Mouse (Mus musculus) midbrain, postnatal 0 days (tissue): ENCODE results near the gene Nos1. TPM values are rescaled to one million over a fixed set of nuclear protein-coding genes. Genes with fewer than 3 reads are reported as not detected.

Experiments used
- ATAC-seq: fragments of 200-750 bp; cut with Nextera tagmentation; 2 replicates; pipeline ENCODE4 v1.8.0; 2017; ENCODE audit warnings: moderate number of reproducible peaks, mild to moderate bottlenecking, moderate TSS enrichment, moderate library complexity; ENCODE audit not compliant: low FRiP score
- DNase-seq: peaks from one replicate; pipeline ENCODE4 v3.0.0-alpha.2; 2015; ENCODE audit warnings: low spot score
- H3K27ac ChIP-seq: fragments of 300-500 bp; sonication (generic); 2 replicates; pipeline ENCODE4 v1.5.1; 2014; ENCODE audit warnings: low read depth, mild to moderate bottlenecking, low read length, mixed read lengths
- H3K27me3 ChIP-seq: fragments of 300-500 bp; sonication (generic); 2 replicates; pipeline ENCODE4 v1.6.1; 2014; ENCODE audit warnings: low read length, control low read depth, mixed read lengths; ENCODE audit not compliant: insufficient read depth
- H3K36me3 ChIP-seq: fragments of 300-500 bp; sonication (generic); 2 replicates; pipeline ENCODE4 v1.6.1; 2014; ENCODE audit warnings: low read length, control low read depth, mixed read lengths; ENCODE audit not compliant: insufficient read depth
- H3K4me1 ChIP-seq: fragments of 300-500 bp; sonication (generic); 2 replicates; pipeline ENCODE4 v1.6.1; 2014; ENCODE audit warnings: mild to moderate bottlenecking, control low read depth, antibody characterized with exemption, low read length, mixed read lengths; ENCODE audit not compliant: insufficient read depth
- H3K4me2 ChIP-seq: fragments of 300-500 bp; sonication (generic); 2 replicates; pipeline ENCODE4 v1.6.1; 2014; ENCODE audit warnings: low read depth, mild to moderate bottlenecking, low read length, mixed read lengths; ENCODE audit not compliant: poor library complexity, severe bottlenecking
- H3K4me3 ChIP-seq: fragments of 300-500 bp; sonication (generic); 2 replicates; pipeline ENCODE4 v1.5.1; 2014; ENCODE audit warnings: low read depth, mild to moderate bottlenecking, low read length, moderate library complexity
- H3K9ac ChIP-seq: fragments of 300-500 bp; sonication (generic); replicated peaks from 2 replicates; pipeline ENCODE4 v1.6.1; 2014; ENCODE audit warnings: mild to moderate bottlenecking, low read length, moderate library complexity, mixed read lengths; ENCODE audit not compliant: poor library complexity, severe bottlenecking
- H3K9me3 ChIP-seq: fragments of 300-500 bp; sonication (generic); 2 replicates; pipeline ENCODE4 v1.6.1; 2016; ENCODE audit warnings: low read length, control low read depth
- CTCF ChIP-seq: IDR thresholded peaks from 2 replicates; pipeline ENCODE4 v1.5.1; 2016; ENCODE audit warnings: antibody characterized with exemption, mild to moderate bottlenecking
- WGBS: fragments of 180-500 bp; shearing (Covaris S2); extraction: QIAGEN DNeasy Blood & Tissue Kit; methylation state at CpG from one replicate; pipeline ENCODE4 v1.1.7; 2014; 5-methylcytosine and 5-hydroxymethylcytosine counted together
- polyA plus RNA-seq: library from polyadenylated mRNA; unstranded; fragments of >200 nt; fragmentation: Nextera tagmentation; extraction: Ambion mirVana; gene quantifications from 2 replicates; pipeline ENCODE4 v1.2.1, GENCODE M21; 2015
- total RNA-seq: library from RNA; depleted of rRNA; stranded (reverse); fragments of >200 nt; gene quantifications from 2 replicates; pipeline ENCODE4 v1.2.3, GENCODE M21; 2014

Gene Nos1
- total and polyA plus RNA-seq, 2 experiments from 2014 or later: 3.4 to 17.8 TPM

DNA sequence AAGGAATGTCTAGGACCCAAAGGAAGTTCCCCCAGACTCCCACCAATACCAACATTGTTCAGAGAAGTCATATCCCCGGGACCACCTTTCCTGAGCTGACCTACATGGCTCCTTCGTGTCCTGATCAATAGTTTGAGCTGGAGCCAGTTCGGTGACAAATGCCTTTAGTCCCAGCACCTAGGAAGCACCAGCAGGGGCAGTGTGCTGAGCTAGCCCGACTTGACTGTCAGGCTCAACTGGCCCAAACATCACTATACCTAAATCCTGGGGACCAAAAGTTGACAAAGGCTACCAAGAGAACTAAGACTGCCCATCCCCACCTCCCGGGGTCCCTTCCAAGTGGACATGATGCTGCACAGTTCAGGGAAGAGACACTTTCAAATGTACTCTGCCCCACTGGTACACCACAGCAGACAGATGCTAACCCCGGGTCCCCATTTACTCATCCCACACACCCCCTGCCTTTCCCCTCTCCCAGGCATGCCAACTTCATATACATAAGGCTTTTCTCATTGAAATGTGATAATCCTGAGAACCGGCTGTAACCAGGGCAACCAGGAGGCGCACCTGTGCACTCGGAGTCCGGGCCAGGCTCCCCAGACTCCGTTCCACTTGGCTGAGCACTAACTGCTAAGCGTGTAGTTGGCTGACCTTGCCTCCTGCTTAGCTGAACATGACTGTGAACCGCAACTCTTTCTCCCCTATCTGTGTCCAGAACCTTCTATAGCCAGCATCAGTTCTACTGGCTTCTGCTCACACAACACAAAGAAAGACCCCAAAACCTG, 120.3 kb downstream of the Nos1 start:
- no peak overlapping the region for H3K4me3 ChIP-seq
- no peaks in the 10 kb centered on the region for H3K27me3 ChIP-seq
- WGBS: 15% methylated on average over 13 of the region's 13 CpGs
- no peak overlapping the region for H3K27ac ChIP-seq
- no peaks in the 10 kb centered on the region for H3K36me3 ChIP-seq
- H3K4me1 ChIP-seq: peaks cover 4% of the 10 kb centered on the region; the same call in 1 of the 2 replicates
- peak; percentile 58 for TF ChIP-seq CTCF
- H3K9me3 ChIP-seq: no peaks in the 10 kb centered on the region
- no peak; the same call in 1 of the 2 replicates for ATAC-seq
- no peak overlapping the region for H3K4me2 ChIP-seq
- DNase-seq: peak; percentile 55
- no peak overlapping the region for H3K9ac ChIP-seq

DNA sequence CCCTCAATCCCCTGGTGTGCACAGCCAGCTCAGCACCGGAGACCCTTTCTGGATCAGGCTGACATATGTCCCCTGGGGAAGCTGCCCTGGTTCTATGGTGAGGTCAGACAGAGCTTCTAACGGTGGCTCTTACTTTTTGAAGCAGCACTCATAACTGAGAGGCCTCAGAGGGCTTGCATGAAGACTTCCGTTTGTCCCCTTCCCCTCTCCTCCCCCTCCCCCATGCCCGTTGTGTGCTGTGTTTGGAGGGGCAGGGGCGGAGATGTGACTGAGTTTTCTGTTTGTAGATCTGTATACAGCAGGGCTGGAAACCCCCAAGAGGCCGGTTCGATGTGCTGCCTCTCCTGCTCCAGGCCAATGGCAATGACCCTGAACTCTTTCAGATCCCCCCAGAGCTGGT, 122.7 kb downstream of the Nos1 start:
- no peak for TF ChIP-seq CTCF
- Histone ChIP-seq H3K4me1 (peaks cover 4% of the 10 kb centered on the region; the same call in 1 of the 2 replicates), H3K9ac (no peak overlapping the region), H3K27me3 (no peaks in the 10 kb centered on the region), H3K27ac (no peak overlapping the region), H3K4me2 (no peak overlapping the region), H3K4me3 (no peak overlapping the region), H3K9me3 (no peaks in the 10 kb centered on the region), H3K36me3 (no peaks in the 10 kb centered on the region)
- WGBS: 26% methylated on average over 7 of the region's 7 CpGs
- ATAC-seq (no peak), DNase-seq (no peak)

DNA sequence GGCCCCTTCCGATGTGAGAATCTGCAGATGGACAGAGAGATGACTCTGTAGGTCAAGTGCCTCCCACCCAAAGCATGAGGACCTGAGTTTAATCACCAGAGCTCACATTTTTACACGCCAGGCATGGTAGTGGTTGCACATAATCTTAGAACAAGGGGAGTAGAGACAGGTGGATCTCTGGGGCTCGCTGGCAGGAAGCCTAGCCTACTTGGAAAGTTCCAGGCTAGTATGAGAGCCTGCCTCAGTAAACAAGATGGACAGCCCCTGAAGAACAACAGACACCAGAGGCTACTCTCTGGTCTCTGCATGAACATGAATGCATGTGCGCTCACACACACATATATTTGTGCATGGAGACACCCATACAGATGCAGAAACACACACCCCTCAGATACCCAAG, 124.9 kb downstream of the Nos1 start:
- Histone ChIP-seq H3K27ac (no peak overlapping the region), H3K9me3 (no peaks in the 10 kb centered on the region), H3K27me3 (no peaks in the 10 kb centered on the region), H3K9ac (no peak overlapping the region), H3K36me3 (no peaks in the 10 kb centered on the region), H3K4me3 (no peak overlapping the region), H3K4me1 (peaks cover 4% of the 10 kb centered on the region; the same call in 1 of the 2 replicates), H3K4me2 (no peak overlapping the region)
- no peak for TF ChIP-seq CTCF
- WGBS: 89% methylated on average over 4 of the region's 4 CpGs
- DNase-seq (no peak), ATAC-seq (no peak)

DNA sequence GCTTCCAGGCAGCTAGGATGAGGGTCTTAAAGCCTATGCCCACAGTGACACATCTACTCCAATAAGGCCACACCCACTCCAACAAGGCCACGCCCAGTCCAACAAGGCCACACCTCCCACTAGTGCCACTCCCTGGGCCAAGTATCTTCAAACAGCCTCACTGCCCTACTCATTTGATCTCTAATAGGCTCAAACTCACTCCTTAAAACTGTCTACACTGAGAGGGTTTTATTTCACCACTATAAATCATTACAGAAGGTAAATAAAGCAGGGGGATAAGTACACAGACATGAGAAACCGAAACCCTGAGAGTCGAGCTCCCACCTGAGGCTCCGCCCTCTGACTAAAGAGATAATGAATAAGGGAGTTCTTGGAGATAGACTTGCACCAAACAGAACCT, 128.7 kb downstream of the Nos1 start:
- Histone ChIP-seq H3K36me3 (no peaks in the 10 kb centered on the region), H3K9ac (no peak overlapping the region), H3K9me3 (no peaks in the 10 kb centered on the region), H3K4me1 (no peaks in the 10 kb centered on the region), H3K27me3 (no peaks in the 10 kb centered on the region), H3K27ac (no peak overlapping the region), H3K4me3 (no peak overlapping the region), H3K4me2 (no peak overlapping the region)
- ATAC-seq (no peak), DNase-seq (no peak)
- no peak for TF ChIP-seq CTCF
- WGBS: 85% methylated on average over 4 of the region's 4 CpGs

DNA sequence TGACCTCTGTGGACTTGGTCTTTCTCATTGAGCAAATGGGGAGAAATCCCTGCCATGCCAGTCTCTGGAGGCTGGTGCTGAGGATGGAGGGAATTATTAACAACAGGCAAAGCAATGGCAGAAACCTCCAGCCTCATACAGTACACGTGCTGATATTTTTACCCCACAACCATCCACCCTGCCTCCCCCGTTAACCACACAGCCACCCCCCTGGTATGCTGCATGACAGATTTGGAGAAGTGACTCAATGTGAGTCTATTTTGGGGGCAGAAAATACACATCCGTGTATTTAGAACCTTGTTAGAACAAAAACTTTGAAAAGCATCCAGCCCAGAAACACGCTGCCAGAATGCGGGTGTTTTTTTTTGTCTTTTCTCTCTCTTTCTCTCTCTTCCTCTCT, 135.5 kb downstream of the Nos1 start:
- DNase-seq (no peak), ATAC-seq (no peak)
- no peak overlapping the region for H3K27ac ChIP-seq
- no peak overlapping the region for H3K4me2 ChIP-seq
- no peaks in the 10 kb centered on the region for H3K27me3 ChIP-seq
- TF ChIP-seq CTCF: no peak
- no peaks in the 10 kb centered on the region for H3K36me3 ChIP-seq
- no peak overlapping the region for H3K4me3 ChIP-seq
- H3K4me1 ChIP-seq: no peaks in the 10 kb centered on the region
- H3K9me3 ChIP-seq: no peaks in the 10 kb centered on the region
- 84% methylated on average over 5 of the region's 5 CpGs for WGBS
- no peak overlapping the region for H3K9ac ChIP-seq

DNA sequence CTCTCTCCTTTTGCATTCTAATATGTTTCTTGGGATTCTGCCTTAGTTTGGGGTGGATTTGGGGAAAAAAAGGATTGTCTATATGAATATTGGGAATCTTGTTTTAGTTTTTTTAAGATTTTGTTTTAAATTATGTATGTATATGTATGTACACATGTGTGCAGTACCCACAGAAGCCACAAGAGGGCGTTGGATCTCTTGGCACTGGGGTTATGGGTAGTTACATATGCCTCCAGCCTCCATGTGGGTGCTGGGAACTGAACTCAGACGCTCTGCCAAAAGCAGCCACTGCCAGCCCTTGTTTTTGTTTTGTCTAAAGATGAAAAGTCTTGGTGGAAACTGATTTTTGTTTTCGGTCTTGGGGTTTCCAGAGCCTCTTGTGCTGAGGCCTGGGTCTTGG, 136.1 kb downstream of the Nos1 start:
- no peaks in the 10 kb centered on the region for H3K36me3 ChIP-seq
- no peak for ATAC-seq
- H3K9me3 ChIP-seq: no peaks in the 10 kb centered on the region
- H3K4me2 ChIP-seq: no peak overlapping the region
- no peak overlapping the region for H3K4me3 ChIP-seq
- H3K27ac ChIP-seq: no peak overlapping the region
- no peaks in the 10 kb centered on the region for H3K27me3 ChIP-seq
- no peak overlapping the region for H3K9ac ChIP-seq
- TF ChIP-seq CTCF: peak; percentile 49
- DNase-seq: no peak
- H3K4me1 ChIP-seq: no peaks in the 10 kb centered on the region
- 62% methylated on average over 3 of the region's 3 CpGs for WGBS
